ENCODE assay signal across 8 mouse cellular contexts in genomic region chr4:49153849-49154248, GRCm38 (mm10).
DNase-seq lines count a peak whose midpoint lies in the region; ATAC-seq and TF ChIP-seq lines count a peak whose summit lies in the region.

No protein-coding gene starts in this region.

- no peaks in the 10 kb centered on the region for H3K4me1 ChIP-seq in ES-Bruce4 (ENCODE audit: control insufficient read depth, insufficient read depth, low read length)
- H3K4me1 ChIP-seq in heart, postnatal 0 days (ENCODE audit: control insufficient read depth, insufficient read depth) = no peaks in the 10 kb centered on the region
- no peaks in the 10 kb centered on the region for H3K4me1 ChIP-seq in lung, embryonic 16.5 days (replicated peaks; ENCODE audit: control insufficient read depth, insufficient read depth, low read length)

- no peak overlapping the region for H3K9ac ChIP-seq in ES-Bruce4 (ENCODE audit: low read depth, poor library complexity, severe bottlenecking)
- H3K9ac ChIP-seq in heart, postnatal 0 days (replicated peaks; ENCODE audit: low read depth, low read length) = no peak overlapping the region
- no peak overlapping the region for H3K9ac ChIP-seq in lung, embryonic 16.5 days (ENCODE audit: low read length)

- no peak for TF ChIP-seq EP300 in ES-Bruce4 (IDR thresholded peaks at IDR 0.05; ENCODE audit: insufficient read depth, low read depth, low read length)
- no peak for TF ChIP-seq EP300 in heart, postnatal 0 days (IDR thresholded peaks at IDR 0.05; ENCODE audit: low read depth)

- no peak overlapping the region for H3K4me3 ChIP-seq in ES-Bruce4 (ENCODE audit: low read depth, low read length)
- no peak overlapping the region for H3K4me3 ChIP-seq in heart, postnatal 0 days (ENCODE audit: low read depth, low read length)
- no peak overlapping the region for H3K4me3 ChIP-seq in layer of hippocampus, adult 2 months
- H3K4me3 ChIP-seq in lung, embryonic 16.5 days (ENCODE audit: low read length) = no peak overlapping the region

- DNase-seq in 3134 (ENCODE audit: extremely low read depth, insufficient read length, low spot score) = peak; percentile 8
- DNase-seq in cerebellum, adult 9-11 months = peak; percentile 3
- DNase-seq in heart, postnatal 0 days (ENCODE audit: low spot score) = peak; percentile 52
- DNase-seq in layer of hippocampus, adult 2 months (ENCODE audit: low spot score in 2 of 2) = peak; percentile 52 to 68
- peak; percentile 37 for DNase-seq in right cerebral cortex, postnatal 4 days

- no peaks in the 10 kb centered on the region for H3K9me3 ChIP-seq in ES-Bruce4 (replicated peaks; ENCODE audit: control insufficient read depth, insufficient read depth, low read length, poor library complexity, severe bottlenecking)
- no peaks in the 10 kb centered on the region for H3K9me3 ChIP-seq in heart, postnatal 0 days (replicated peaks; ENCODE audit: control insufficient read depth, low read length)
- H3K9me3 ChIP-seq in lung, embryonic 16.5 days (ENCODE audit: control insufficient read depth, low read length) = no peaks in the 10 kb centered on the region

- TF ChIP-seq CTCF in ES-Bruce4 (IDR thresholded peaks at IDR 0.05; ENCODE audit: low read depth, low read length) = peak; percentile 62
- TF ChIP-seq CTCF in heart, postnatal 0 days (IDR thresholded peaks at IDR 0.05; ENCODE audit: low read depth) = peak; percentile 89
- TF ChIP-seq CTCF in layer of hippocampus, adult 2 months (conservative IDR thresholded peaks at IDR 0.05) = peak; percentile 84

- no peak overlapping the region for H3K4me2 ChIP-seq in heart, postnatal 0 days (ENCODE audit: low read depth, low read length)
- no peak overlapping the region for H3K4me2 ChIP-seq in lung, embryonic 16.5 days (ENCODE audit: low read depth, low read length)

- H3K27ac ChIP-seq in ES-Bruce4 (ENCODE audit: insufficient read depth, low read length) = no peak overlapping the region
- no peak overlapping the region for H3K27ac ChIP-seq in heart, postnatal 0 days (ENCODE audit: low read depth)
- H3K27ac ChIP-seq in layer of hippocampus, adult 2 months = no peak overlapping the region
- no peak overlapping the region for H3K27ac ChIP-seq in lung, embryonic 16.5 days (ENCODE audit: low read length)

- peak; percentile 66; the same call in 1 of the 2 replicates for ATAC-seq in heart, postnatal 0 days (ENCODE audit: insufficient read depth, low read depth)
- ATAC-seq in lung, embryonic 16.5 days (ENCODE audit: low read depth) = peak; percentile 60; the same call in 1 of the 2 replicates
- ATAC-seq in monocyte, adult 5-6 weeks (replicated peaks; ENCODE audit: insufficient number of reproducible peaks, low FRiP score, low TSS enrichment, poor library complexity, severe bottlenecking) = no peak

- WGBS in heart, postnatal 0 days = 28% methylated on average over 5 of the region's 5 CpGs
- WGBS in lung, embryonic 16.5 days = 39% methylated on average over 5 of the region's 5 CpGs

- no peaks in the 10 kb centered on the region for H3K36me3 ChIP-seq in ES-Bruce4 (ENCODE audit: control insufficient read depth, insufficient read depth, low read length, poor library complexity, severe bottlenecking)
- no peaks in the 10 kb centered on the region for H3K36me3 ChIP-seq in heart, postnatal 0 days (replicated peaks; ENCODE audit: control insufficient read depth, insufficient read depth, low read length)
- H3K36me3 ChIP-seq in lung, embryonic 16.5 days (ENCODE audit: control insufficient read depth, insufficient read depth, low read length) = no peaks in the 10 kb centered on the region

- H3K27me3 ChIP-seq in ES-Bruce4 (ENCODE audit: control insufficient read depth, insufficient read depth, low read length, poor library complexity, severe bottlenecking) = no peaks in the 10 kb centered on the region
- no peaks in the 10 kb centered on the region for H3K27me3 ChIP-seq in heart, postnatal 0 days (ENCODE audit: control insufficient read depth, insufficient read depth, low read length)
- no peaks in the 10 kb centered on the region for H3K27me3 ChIP-seq in lung, embryonic 16.5 days (ENCODE audit: control insufficient read depth, insufficient read depth, low read depth, low read length)

- TF ChIP-seq POLR2A in ES-Bruce4 (IDR thresholded peaks at IDR 0.05; ENCODE audit: insufficient read depth, low read length) = no peak

Comparison
In these comparisons a context has a peak if more than half of its experiments do, and no peak if none do; other contexts are left out.
1. DNase-seq: peak in every context shown above with its lines; median percentile 60 in layer of hippocampus, adult 2 months; 52 in heart, postnatal 0 days; 37 in right cerebral cortex, postnatal 4 days; 8 in 3134; 3 in cerebellum, adult 9-11 months.